Mouse (Mus musculus) embryonic facial prominence, embryonic 14.5 days (tissue): ENCODE data around the gene Arhgap1. TPM values are rescaled to one million over a fixed set of nuclear protein-coding genes. Genes with fewer than 3 reads are reported as not detected.

ENCODE experiments used
- ATAC-seq: fragments of 200-750 bp; cut with Nextera tagmentation; 2 replicates; pipeline ENCODE4 v1.8.0; 2017; ENCODE audit warnings: low read depth, moderate number of reproducible peaks, moderate TSS enrichment
- DNase-seq: peaks from one replicate; pipeline ENCODE4 v3.0.0-alpha.2; 2015; ENCODE audit warnings: low spot score
- H3K27ac ChIP-seq: fragments of 300-500 bp; sonication (generic); replicated peaks from 2 replicates; pipeline ENCODE4 v1.5.1; 2014; ENCODE audit warnings: low read depth, mild to moderate bottlenecking, low read length, moderate library complexity
- H3K27me3 ChIP-seq: fragments of 300-500 bp; sonication (generic); replicated peaks from 2 replicates; pipeline ENCODE4 v1.6.1; 2014; ENCODE audit warnings: low read length; ENCODE audit not compliant: control insufficient read depth, insufficient read depth
- H3K36me3 ChIP-seq: fragments of 300-500 bp; sonication (generic); 2 replicates; pipeline ENCODE4 v1.6.1; 2014; ENCODE audit warnings: low read length, mixed read lengths; ENCODE audit not compliant: control insufficient read depth, insufficient read depth
- H3K4me1 ChIP-seq: fragments of 300-500 bp; sonication (generic); 2 replicates; pipeline ENCODE4 v1.6.1; 2014; ENCODE audit warnings: antibody characterized with exemption, low read length; ENCODE audit not compliant: control insufficient read depth, insufficient read depth
- H3K4me2 ChIP-seq: fragments of 300-500 bp; sonication (generic); 2 replicates; pipeline ENCODE4 v1.6.1; 2014; ENCODE audit warnings: low read depth, mild to moderate bottlenecking, low read length, moderate library complexity, mixed read lengths
- H3K4me3 ChIP-seq: fragments of 300-500 bp; sonication (generic); 2 replicates; pipeline ENCODE4 v1.5.1; 2014; ENCODE audit warnings: low read depth, mild to moderate bottlenecking, low read length
- H3K9ac ChIP-seq: fragments of 300-500 bp; sonication (generic); 2 replicates; pipeline ENCODE4 v1.6.1; 2014; ENCODE audit warnings: low read depth, mild to moderate bottlenecking, low read length, moderate library complexity, mixed read lengths
- H3K9me3 ChIP-seq: fragments of 300-500 bp; sonication (generic); 2 replicates; pipeline ENCODE4 v1.6.1; 2016; ENCODE audit warnings: low read length; ENCODE audit not compliant: control insufficient read depth
- WGBS: fragments of 180-500 bp; shearing (Covaris S2); extraction: QIAGEN DNeasy Blood & Tissue Kit; methylation state at CpG from one replicate; pipeline ENCODE4 v1.1.7; 2014; 5-methylcytosine and 5-hydroxymethylcytosine counted together
- polyA plus RNA-seq: library from polyadenylated mRNA; unstranded; fragments of >200 nt; fragmentation: Nextera tagmentation; extraction: Ambion mirVana; gene quantifications from 2 replicates; pipeline ENCODE4 v1.2.1, GENCODE M21; 2014

The Arhgap1 gene
- polyA plus RNA-seq, 1 experiment from 2014 or later, result 117 TPM

DNA sequence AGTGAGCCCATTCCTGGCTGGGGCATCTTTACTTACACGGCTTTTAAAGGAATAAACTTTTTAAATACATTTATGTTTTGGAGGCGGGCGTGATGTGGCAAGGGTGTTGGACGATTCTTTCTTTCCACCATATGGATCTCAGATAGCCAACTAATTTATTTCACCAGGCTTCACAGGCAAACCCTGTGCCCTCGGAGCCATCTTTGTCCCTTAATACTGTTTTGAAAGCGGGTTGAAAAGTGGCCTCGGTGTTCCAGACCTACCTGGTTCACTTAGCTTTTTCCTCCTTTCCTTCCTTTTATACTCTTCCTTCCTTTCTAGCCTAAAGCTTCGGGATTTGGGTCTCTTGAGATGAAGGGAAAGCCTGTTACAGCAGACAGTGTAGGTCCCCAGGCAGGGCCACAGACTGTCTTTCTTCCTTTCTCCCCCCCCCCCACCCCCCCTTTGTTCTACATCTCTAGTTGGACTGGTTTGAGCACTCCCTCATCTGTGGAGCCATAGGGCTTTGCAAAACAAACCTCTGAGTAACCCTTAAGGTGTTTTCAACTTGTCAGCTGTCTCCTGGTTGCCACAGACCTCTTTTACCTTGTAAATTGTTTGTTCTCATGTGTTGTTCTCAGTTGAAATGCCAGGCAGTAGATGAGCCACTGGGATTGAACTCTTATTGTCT lies 61.7 kb downstream of the Arhgap1 start:
- ATAC-seq, result peak; percentile 27; the same call in 1 of the 2 replicates
- Histone ChIP-seq H3K4me3 (peak overlapping the region; percentile 95), H3K9ac (peak overlapping the region; percentile 90), H3K4me1 (peaks cover 11% of the 10 kb centered on the region), H3K9me3 (no peaks in the 10 kb centered on the region), H3K36me3 (0 out of 2 replicates have a peak, but pooled peaks cover 5% of the 10 kb centered on the region), H3K27ac (peak overlapping the region; percentile 91), H3K27me3 (no peaks in the 10 kb centered on the region), H3K4me2 (peak overlapping the region; percentile 81)
- DNase-seq, result peak; percentile 61
- 3% methylated on average over 8 of the region's 8 CpGs for WGBS

DNA sequence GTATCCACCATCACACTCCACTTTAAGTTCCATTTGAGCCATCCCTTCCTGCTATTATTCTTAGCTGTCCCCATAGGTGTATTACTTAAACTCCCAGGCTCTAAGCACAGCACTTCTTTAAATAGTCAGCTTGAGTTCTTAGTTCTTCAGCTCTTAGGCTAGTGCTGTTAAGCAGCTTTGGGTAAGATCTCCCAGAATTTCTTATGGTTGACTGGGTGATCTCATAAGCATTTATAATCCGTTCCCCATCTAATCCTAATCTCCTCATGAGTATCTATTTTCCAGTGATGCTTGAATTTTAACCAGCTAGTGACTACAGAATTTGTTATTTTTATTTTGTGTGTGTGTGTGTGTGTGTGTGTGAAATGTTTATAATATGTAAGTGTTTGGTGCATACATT lies 65.3 kb downstream of the Arhgap1 start:
- Histone ChIP-seq H3K4me2 (no peak overlapping the region), H3K9ac (no peak overlapping the region), H3K4me3 (no peak overlapping the region), H3K27ac (no peak overlapping the region), H3K4me1 (peaks cover 6% of the 10 kb centered on the region), H3K36me3 (peaks cover 22% of the 10 kb centered on the region), H3K27me3 (no peaks in the 10 kb centered on the region), H3K9me3 (no peaks in the 10 kb centered on the region)
- WGBS, result 88% methylated on average over 1 of the region's 1 CpGs
- ATAC-seq (no peak), DNase-seq (no peak)

DNA sequence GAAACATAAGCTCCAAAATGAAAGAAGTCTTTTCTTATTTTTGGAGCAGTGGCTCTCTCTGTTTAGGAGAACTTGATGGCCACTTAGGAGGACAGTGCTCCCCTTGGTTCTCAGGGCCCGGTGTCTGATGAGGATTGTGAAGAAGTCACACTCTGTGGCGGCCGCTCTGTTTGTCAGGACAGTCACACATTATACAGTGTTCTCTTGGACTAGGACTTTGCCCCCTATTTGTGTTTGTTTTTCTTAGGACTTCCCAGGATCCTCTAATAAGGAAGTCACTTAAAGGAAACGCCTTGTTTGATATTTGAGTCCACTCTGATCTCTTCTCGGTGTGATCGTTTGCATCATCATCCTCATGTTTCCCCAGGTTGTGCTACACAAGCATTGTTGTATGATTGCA lies 68.6 kb downstream of the Arhgap1 start:
- H3K4me3 ChIP-seq, result no peak overlapping the region
- DNase-seq, result no peak
- ATAC-seq, result no peak
- H3K36me3 ChIP-seq, result peaks cover 36% of the 10 kb centered on the region
- no peaks in the 10 kb centered on the region for H3K9me3 ChIP-seq
- 88% methylated on average over 6 of the region's 6 CpGs for WGBS
- H3K4me2 ChIP-seq, result no peak overlapping the region
- H3K9ac ChIP-seq, result no peak overlapping the region
- no peaks in the 10 kb centered on the region for H3K4me1 ChIP-seq
- H3K27ac ChIP-seq, result no peak overlapping the region
- no peaks in the 10 kb centered on the region for H3K27me3 ChIP-seq

Other genes with a start within 250 kb of the Arhgap1 start
- 56.0 and 59.2 TPM in 2 replicates for gene 1110051M20Rik, start 205.2 kb upstream of the Arhgap1 start, polyA plus RNA-seq
- gene Lrp4, start 192.3 kb upstream of the Arhgap1 start, polyA plus RNA-seq, result 7.3 and 7.6 TPM in 2 replicates
- gene Ckap5, start 123.1 kb upstream of the Arhgap1 start, polyA plus RNA-seq, result 65.7 and 75.8 TPM in 2 replicates
- gene F2, start 13.4 kb upstream of the Arhgap1 start, polyA plus RNA-seq, result 2.0 and 2.1 TPM in 2 replicates
- gene Zfp408, start 69 bp upstream of the Arhgap1 start, polyA plus RNA-seq, result 4.0 and 5.0 TPM in 2 replicates
- 27.2 and 31.0 TPM in 2 replicates for gene Atg13, start 60.7 kb downstream of the Arhgap1 start, polyA plus RNA-seq
- 11.9 and 14.7 TPM in 2 replicates for gene Harbi1, start 61.0 kb downstream of the Arhgap1 start, polyA plus RNA-seq
- 15.3 TPM in 2 replicates for gene Ambra1, start 80.3 kb downstream of the Arhgap1 start, polyA plus RNA-seq